In the genomic region with DNA sequence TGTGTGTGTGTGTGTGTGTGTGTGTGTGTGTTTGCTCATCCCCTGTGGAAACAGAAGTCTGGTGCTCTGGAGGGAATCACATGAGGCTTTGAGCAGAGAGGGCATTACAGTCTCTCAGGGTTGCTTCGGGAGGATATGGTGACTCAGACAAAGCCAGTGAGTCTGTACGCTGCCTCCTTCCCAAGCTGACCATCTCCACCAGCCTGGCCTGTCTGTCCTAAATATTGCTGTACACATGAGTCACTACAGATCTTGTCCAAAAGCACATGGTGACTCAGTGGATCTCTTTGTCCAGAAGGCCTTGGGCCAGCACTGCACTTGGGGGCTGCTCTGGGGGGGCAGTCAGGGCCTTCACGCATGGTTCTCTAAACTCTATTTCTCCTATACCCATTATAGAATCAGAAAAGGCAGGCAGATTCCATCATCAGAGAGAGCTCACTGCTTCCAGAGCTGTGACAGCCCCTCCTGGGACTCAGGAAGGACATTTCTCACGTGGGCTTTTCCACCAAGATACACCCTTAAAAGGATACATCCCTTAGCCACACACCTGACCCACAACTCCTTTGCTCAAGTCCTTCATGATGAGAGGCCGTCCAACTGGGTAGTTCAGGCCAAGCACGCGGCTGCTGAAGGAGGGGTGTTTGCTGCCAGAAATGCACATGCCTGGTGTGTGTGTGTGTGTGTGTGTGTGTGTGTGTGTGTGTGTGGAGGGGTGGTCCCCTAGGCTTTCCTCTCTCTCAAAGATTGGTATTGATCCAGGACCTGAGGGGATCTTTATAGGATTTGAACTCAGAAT, we compare ENCODE assay signal across 24 mouse cellular contexts.
DNase-seq lines count a peak whose midpoint lies in the region; ATAC-seq and TF ChIP-seq lines count a peak whose summit lies in the region.
"Had no signal": no experiment of that assay in that cellular context is flagged by ENCODE, and none has a peak within 500 bp of the region (broad histone marks: within the 10 kb centered on the region; RNA-seq: fewer than 3 reads in every experiment).

No protein-coding gene starts in this region.

- no peaks in the 10 kb centered on the region for H3K27me3 ChIP-seq in heart, adult 2 months (ENCODE audit: control insufficient read depth, insufficient read depth, low read length)
- H3K27me3 ChIP-seq in heart, postnatal 0 days (ENCODE audit: control insufficient read depth, insufficient read depth, low read length), result no peaks in the 10 kb centered on the region
- no peaks in the 10 kb centered on the region for H3K27me3 ChIP-seq in stomach, postnatal 0 days (ENCODE audit: control insufficient read depth, insufficient read depth, low read length)
- H3K27me3 ChIP-seq in hindbrain, embryonic 13.5 days, result peaks cover 74% of the 10 kb centered on the region
- H3K27me3 ChIP-seq: CH12.LX; embryonic facial prominence, embryonic 13.5 days; forebrain, embryonic 15.5 days; liver, embryonic 13.5 days had no signal

- 60% methylated on average over 7 of the region's 7 CpGs for WGBS in heart, adult 2 months
- WGBS in heart, postnatal 0 days, result 59% methylated on average over 7 of the region's 7 CpGs
- WGBS in stomach, postnatal 0 days, result 76% methylated on average over 7 of the region's 7 CpGs
- 89% methylated on average over 7 of the region's 7 CpGs for WGBS in hindbrain, embryonic 13.5 days

- peak overlapping the region; percentile 60; the same call in 1 of the 2 replicates for H3K27ac ChIP-seq in heart, adult 2 months
- peak overlapping the region; percentile 79 for H3K27ac ChIP-seq in heart, postnatal 0 days (ENCODE audit: low read depth)
- peak overlapping the region; percentile 1; the same call in 1 of the 2 replicates for H3K27ac ChIP-seq in embryonic fibroblast, embryonic 13.5 days (ENCODE audit: insufficient read depth, low read length)
- H3K27ac ChIP-seq in stomach, postnatal 0 days (replicated peaks), result peak overlapping the region; percentile 76
- no peak overlapping the region for H3K27ac ChIP-seq in hindbrain, embryonic 13.5 days
- H3K27ac ChIP-seq: embryonic facial prominence, embryonic 13.5 days; forebrain, embryonic 15.5 days; hindbrain, embryonic 12.5 days; liver, embryonic 13.5 days; neural tube, embryonic 12.5 days had no signal

- H3K4me2 ChIP-seq in heart, postnatal 0 days (ENCODE audit: low read depth, low read length), result no peak overlapping the region
- H3K4me2 ChIP-seq in stomach, postnatal 0 days (replicated peaks; ENCODE audit: low read depth), result no peak overlapping the region
- H3K4me2 ChIP-seq in hindbrain, embryonic 13.5 days, result no peak overlapping the region
- H3K4me2 ChIP-seq: embryonic facial prominence, embryonic 13.5 days; forebrain, embryonic 15.5 days; hindbrain, embryonic 12.5 days; liver, embryonic 13.5 days; neural tube, embryonic 12.5 days had no signal

- DNase-seq in heart, adult 2 months, result peak in 1 of 2 experiments; percentile 30
- DNase-seq in heart, postnatal 14 days, result no peak
- DNase-seq in heart, postnatal 0 days (ENCODE audit: low spot score), result no peak
- no peak for DNase-seq in heart, postnatal 36 days
- no peak for DNase-seq in stomach, postnatal 0 days (ENCODE audit: low spot score)
- DNase-seq: adrenal gland, postnatal 10 days; B cell, adult 2 months; cerebellum, adult 2 months; cerebellum, postnatal 25 days; embryo, embryonic 11 days; kidney, adult 11 months; kidney, postnatal 4 days; liver, embryonic 13.5 days; midbrain, embryonic 14.5 days; right cerebral cortex, postnatal 14 days had no signal

- TF ChIP-seq CTCF in heart, adult 2 months (IDR thresholded peaks at IDR 0.05), result no peak
- TF ChIP-seq CTCF in heart, postnatal 0 days (IDR thresholded peaks at IDR 0.05; ENCODE audit: low read depth), result no peak
- no peak for TF ChIP-seq CTCF in embryonic fibroblast, embryonic 13.5 days (IDR thresholded peaks at IDR 0.05; ENCODE audit: borderline replicate concordance, insufficient read depth, low read length)
- TF ChIP-seq CTCF in stomach, postnatal 0 days (IDR thresholded peaks at IDR 0.05; ENCODE audit: low read depth), result no peak

- no peak for ATAC-seq in heart, postnatal 0 days (ENCODE audit: insufficient read depth, low read depth)
- ATAC-seq in stomach, postnatal 0 days (ENCODE audit: low FRiP score, low TSS enrichment), result no peak
- ATAC-seq in hindbrain, embryonic 13.5 days (ENCODE audit: low FRiP score), result no peak
- ATAC-seq: activated CD4-positive, CD25-positive, alpha-beta regulatory T cell, adult 4 months; forebrain, embryonic 15.5 days had no signal

- H3K9ac ChIP-seq in heart, adult 2 months (ENCODE audit: low read depth, low read length), result no peak overlapping the region
- H3K9ac ChIP-seq in heart, postnatal 0 days (replicated peaks; ENCODE audit: low read depth, low read length), result 0 out of 2 replicates have a peak overlapping the region, but pooled peaks have one; percentile 11
- no peak overlapping the region for H3K9ac ChIP-seq in stomach, postnatal 0 days (ENCODE audit: low read length)
- H3K9ac ChIP-seq in hindbrain, embryonic 13.5 days, result no peak overlapping the region
- H3K9ac ChIP-seq: embryonic facial prominence, embryonic 13.5 days; forebrain, embryonic 15.5 days; hindbrain, embryonic 12.5 days; liver, embryonic 13.5 days; neural tube, embryonic 12.5 days had no signal

- peaks cover 8% of the 10 kb centered on the region; the same call in 1 of the 2 replicates for H3K4me1 ChIP-seq in heart, adult 2 months (ENCODE audit: control insufficient read depth, insufficient read depth, low read length)
- H3K4me1 ChIP-seq in heart, postnatal 0 days (ENCODE audit: control insufficient read depth, insufficient read depth), result peaks cover 42% of the 10 kb centered on the region
- peaks cover 11% of the 10 kb centered on the region for H3K4me1 ChIP-seq in embryonic fibroblast, embryonic 13.5 days (ENCODE audit: control insufficient read depth, insufficient read depth, low read length)
- no peaks in the 10 kb centered on the region; the same call in 1 of the 2 replicates for H3K4me1 ChIP-seq in stomach, postnatal 0 days (replicated peaks; ENCODE audit: control insufficient read depth, insufficient read depth)
- peaks cover 36% of the 10 kb centered on the region for H3K4me1 ChIP-seq in hindbrain, embryonic 13.5 days (replicated peaks)

- no peak for TF ChIP-seq POLR2A in heart, adult 2 months (IDR thresholded peaks at IDR 0.05; ENCODE audit: insufficient read depth, low read depth, low read length)
- no peak for TF ChIP-seq POLR2A in embryonic fibroblast, embryonic 13.5 days (IDR thresholded peaks at IDR 0.05; ENCODE audit: low read depth, low read length)

- no peaks in the 10 kb centered on the region for H3K9me3 ChIP-seq in heart, postnatal 0 days (replicated peaks; ENCODE audit: control insufficient read depth, low read length)
- H3K9me3 ChIP-seq in stomach, postnatal 0 days (ENCODE audit: control insufficient read depth, low read length), result no peaks in the 10 kb centered on the region
- no peaks in the 10 kb centered on the region for H3K9me3 ChIP-seq in hindbrain, embryonic 13.5 days
- H3K9me3 ChIP-seq: embryonic facial prominence, embryonic 13.5 days; forebrain, embryonic 15.5 days; hindbrain, embryonic 12.5 days; liver, embryonic 13.5 days; neural tube, embryonic 12.5 days had no signal

- TF ChIP-seq EP300 in heart, adult 2 months (IDR thresholded peaks at IDR 0.05; ENCODE audit: insufficient read depth, low read depth, low read length), result 0 out of 2 replicates have a peak, but pooled peaks have one; percentile 18
- no peak for TF ChIP-seq EP300 in heart, postnatal 0 days (IDR thresholded peaks at IDR 0.05; ENCODE audit: low read depth)
- TF ChIP-seq EP300 in stomach, postnatal 0 days (optimal IDR thresholded peaks at IDR 0.05), result no peak

- H3K79me2 ChIP-seq in heart, adult 2 months (replicated peaks; ENCODE audit: control insufficient read depth, insufficient read depth, low read length), result no peaks in the 10 kb centered on the region; the same call in 1 of the 2 replicates

- H3K4me3 ChIP-seq in heart, adult 2 months, result no peak overlapping the region
- no peak overlapping the region for H3K4me3 ChIP-seq in heart, postnatal 0 days (ENCODE audit: low read depth, low read length)
- no peak overlapping the region for H3K4me3 ChIP-seq in embryonic fibroblast, embryonic 13.5 days (ENCODE audit: insufficient read depth, low read length)
- H3K4me3 ChIP-seq in stomach, postnatal 0 days (ENCODE audit: low read depth, low read length), result no peak overlapping the region
- no peak overlapping the region for H3K4me3 ChIP-seq in hindbrain, embryonic 13.5 days
- H3K4me3 ChIP-seq: embryonic facial prominence, embryonic 13.5 days; forebrain, embryonic 15.5 days; hindbrain, embryonic 12.5 days; liver, embryonic 13.5 days; neural tube, embryonic 12.5 days had no signal

- intact Hi-C loops in heart, adult 2 months (cut with DNase I), result no loop called here
- intact Hi-C loops in heart, postnatal 14 days (cut with DNase I), result no loop called here
- intact Hi-C loops in heart, postnatal 36 days (cut with DNase I), result no loop called here

- no peaks in the 10 kb centered on the region for H3K36me3 ChIP-seq in heart, adult 2 months (ENCODE audit: control insufficient read depth, insufficient read depth, low read length)
- H3K36me3 ChIP-seq in heart, postnatal 0 days (replicated peaks; ENCODE audit: control insufficient read depth, insufficient read depth, low read length), result no peaks in the 10 kb centered on the region
- no peaks in the 10 kb centered on the region for H3K36me3 ChIP-seq in stomach, postnatal 0 days (ENCODE audit: control insufficient read depth, insufficient read depth, low read length)
- no peaks in the 10 kb centered on the region for H3K36me3 ChIP-seq in hindbrain, embryonic 13.5 days
- H3K36me3 ChIP-seq: embryonic facial prominence, embryonic 13.5 days; forebrain, embryonic 15.5 days; G1E; hindbrain, embryonic 12.5 days; liver, embryonic 13.5 days; neural tube, embryonic 12.5 days had no signal
